Mouse (Mus musculus) C2C12 (cell line): Measurements from ENCODE around the gene Cfap99.

Source experiments
- CTCF ChIP-seq: IDR thresholded peaks from one replicate; pipeline ENCODE4 v1.5.1; 2011; ENCODE audit not compliant: control insufficient read depth, insufficient read depth, insufficient read length
- FOSL1 ChIP-seq: IDR thresholded peaks from one replicate; pipeline ENCODE4 v1.8.0; 2011; ENCODE audit warnings: mild to moderate bottlenecking, low read length; ENCODE audit not compliant: poor library complexity, insufficient read depth, severe bottlenecking

DNA sequence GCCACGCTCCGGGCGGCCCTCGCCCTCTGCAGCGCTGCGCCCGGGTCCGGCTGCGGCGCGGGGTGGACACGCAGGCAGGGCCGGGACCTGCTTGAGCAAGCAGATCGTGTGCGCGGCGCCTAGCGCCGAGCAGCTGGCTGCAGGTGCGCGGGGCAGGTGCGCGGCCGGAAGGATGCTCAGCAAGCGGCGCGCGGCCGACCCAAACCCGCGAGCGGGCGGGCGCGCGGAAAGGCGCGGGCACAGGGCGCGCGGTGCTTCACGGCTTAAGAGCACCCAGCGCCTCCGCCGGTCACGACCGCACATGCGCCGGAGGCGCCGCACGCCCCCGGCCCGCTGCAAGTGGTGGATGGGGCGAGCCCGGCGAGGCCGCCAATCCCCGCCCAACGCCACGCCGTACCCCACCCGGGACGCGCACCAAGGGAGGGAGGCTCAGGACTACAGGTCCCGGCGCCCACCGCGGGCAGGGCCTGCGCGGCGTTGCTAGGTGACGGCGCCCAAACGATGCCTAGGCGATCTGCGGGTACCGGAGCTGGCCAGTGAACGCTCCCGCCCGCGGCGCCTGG lies at the start of gene Cfap99, which contains the start of gene Zfyve28:
- no peak for TF ChIP-seq CTCF
- TF ChIP-seq FOSL1 = no peak
